Mouse (Mus musculus) lung, postnatal 0 days (tissue): ENCODE data around the gene Rubcnl. TPM values are rescaled to one million over a fixed set of nuclear protein-coding genes. Genes with fewer than 3 reads are reported as not detected.

Source experiments
- ATAC-seq: fragments of 200-750 bp; cut with Nextera tagmentation; 2 replicates; pipeline ENCODE4 v1.8.0; 2017; ENCODE audit warnings: moderate library complexity
- DNase-seq: peaks from one replicate; pipeline ENCODE4 v3.0.0-alpha.2; 2016; ENCODE audit warnings: low spot score
- H3K27ac ChIP-seq: fragments of 300-500 bp; sonication (generic); 2 replicates; pipeline ENCODE4 v1.5.1; 2014; ENCODE audit warnings: antibody characterized with exemption, mild to moderate bottlenecking, low read length, mixed read lengths
- H3K27me3 ChIP-seq: fragments of 300-500 bp; sonication (generic); replicated peaks from 2 replicates; pipeline ENCODE4 v1.6.1; 2014; ENCODE audit warnings: low read length, mixed read lengths; ENCODE audit not compliant: insufficient read depth
- H3K36me3 ChIP-seq: fragments of 300-500 bp; sonication (generic); 2 replicates; pipeline ENCODE4 v1.6.1; 2014; ENCODE audit warnings: low read length, mixed read lengths; ENCODE audit not compliant: insufficient read depth
- H3K4me1 ChIP-seq: fragments of 300-500 bp; sonication (generic); 2 replicates; pipeline ENCODE4 v1.6.1; 2014; ENCODE audit warnings: antibody characterized with exemption, low read depth, low read length, mixed read lengths; ENCODE audit not compliant: insufficient read depth
- H3K4me2 ChIP-seq: fragments of 300-500 bp; sonication (generic); replicated peaks from 2 replicates; pipeline ENCODE4 v1.6.1; 2014; ENCODE audit warnings: low read depth, mild to moderate bottlenecking, low read length, moderate library complexity, mixed read lengths
- H3K4me3 ChIP-seq: fragments of 300-500 bp; sonication (generic); 2 replicates; pipeline ENCODE4 v1.5.1; 2014; ENCODE audit warnings: low read depth, low read length
- H3K9ac ChIP-seq: fragments of 300-500 bp; sonication (generic); replicated peaks from 2 replicates; pipeline ENCODE4 v1.6.1; 2014; ENCODE audit warnings: low read depth, mild to moderate bottlenecking
- H3K9me3 ChIP-seq: fragments of 300-500 bp; sonication (generic); 2 replicates; pipeline ENCODE4 v1.6.1; 2016; ENCODE audit warnings: low read length, mixed read lengths
- CTCF ChIP-seq: IDR thresholded peaks from 2 replicates; pipeline ENCODE4 v1.5.1; 2016; ENCODE audit warnings: antibody characterized with exemption, mild to moderate bottlenecking
- EP300 ChIP-seq: IDR thresholded peaks from 2 replicates; pipeline ENCODE4 v1.6.1; 2016; ENCODE audit warnings: antibody characterized with exemption, mild to moderate bottlenecking, control low read depth
- WGBS: fragments of 180-500 bp; shearing (Covaris S2); extraction: QIAGEN DNeasy Blood & Tissue Kit; methylation state at CpG from one replicate; pipeline ENCODE4 v1.1.7; 2014; 5-methylcytosine and 5-hydroxymethylcytosine counted together
- polyA plus RNA-seq: library from polyadenylated mRNA; unstranded; fragments of >200 nt; fragmentation: Nextera tagmentation; extraction: Ambion mirVana; gene quantifications from 2 replicates; pipeline ENCODE4 v1.2.1, GENCODE M21; 2015

Rubcnl gene
- polyA plus RNA-seq, 1 experiment from 2014 or later, result 0.27 TPM

- TF ChIP-seq CTCF (no peak), EP300 (no peak)
- Histone ChIP-seq H3K9me3 (no peaks in the 10 kb centered on the region), H3K36me3 (no peaks in the 10 kb centered on the region), H3K9ac (no peak overlapping the region), H3K27me3 (no peaks in the 10 kb centered on the region), H3K4me2 (no peak overlapping the region), H3K4me1 (no peaks in the 10 kb centered on the region), H3K4me3 (no peak overlapping the region), H3K27ac (no peak overlapping the region)
- no peak for ATAC-seq
- DNase-seq, result no peak
- WGBS, result 95% methylated on average over 8 of the region's 8 CpGs
Observed at GRCm38 (mm10) chr14:75063936-75064335, 48.1 kb downstream of the Rubcnl start.

- H3K9me3 ChIP-seq, result no peaks in the 10 kb centered on the region
- H3K4me3 ChIP-seq, result no peak overlapping the region
- H3K4me1 ChIP-seq, result no peaks in the 10 kb centered on the region
- no peaks in the 10 kb centered on the region for H3K27me3 ChIP-seq
- TF ChIP-seq EP300 (no peak), CTCF (no peak)
- peak; percentile 25 for DNase-seq
- WGBS, result 76% methylated on average over 7 of the region's 7 CpGs
- no peak overlapping the region for H3K4me2 ChIP-seq
- no peak overlapping the region for H3K9ac ChIP-seq
- H3K27ac ChIP-seq, result no peak overlapping the region
- peak; percentile 35 for ATAC-seq
- no peaks in the 10 kb centered on the region for H3K36me3 ChIP-seq
Observed at GRCm38 (mm10) chr14:75064520-75064919, 48.7 kb downstream of the Rubcnl start.

- H3K4me3 ChIP-seq, result no peak overlapping the region
- no peak overlapping the region for H3K27ac ChIP-seq
- H3K4me2 ChIP-seq, result no peak overlapping the region
- H3K27me3 ChIP-seq, result no peaks in the 10 kb centered on the region
- peak; percentile 11 for DNase-seq
- no peaks in the 10 kb centered on the region for H3K9me3 ChIP-seq
- no peak for ATAC-seq
- H3K4me1 ChIP-seq, result no peaks in the 10 kb centered on the region
- no peak for TF ChIP-seq EP300
- no peak for TF ChIP-seq CTCF
- WGBS, result 88% methylated on average over 5 of the region's 5 CpGs
- H3K36me3 ChIP-seq, result no peaks in the 10 kb centered on the region
- no peak overlapping the region for H3K9ac ChIP-seq
Observed at GRCm38 (mm10) chr14:75065211-75065610, 49.4 kb downstream of the Rubcnl start.

DNA sequence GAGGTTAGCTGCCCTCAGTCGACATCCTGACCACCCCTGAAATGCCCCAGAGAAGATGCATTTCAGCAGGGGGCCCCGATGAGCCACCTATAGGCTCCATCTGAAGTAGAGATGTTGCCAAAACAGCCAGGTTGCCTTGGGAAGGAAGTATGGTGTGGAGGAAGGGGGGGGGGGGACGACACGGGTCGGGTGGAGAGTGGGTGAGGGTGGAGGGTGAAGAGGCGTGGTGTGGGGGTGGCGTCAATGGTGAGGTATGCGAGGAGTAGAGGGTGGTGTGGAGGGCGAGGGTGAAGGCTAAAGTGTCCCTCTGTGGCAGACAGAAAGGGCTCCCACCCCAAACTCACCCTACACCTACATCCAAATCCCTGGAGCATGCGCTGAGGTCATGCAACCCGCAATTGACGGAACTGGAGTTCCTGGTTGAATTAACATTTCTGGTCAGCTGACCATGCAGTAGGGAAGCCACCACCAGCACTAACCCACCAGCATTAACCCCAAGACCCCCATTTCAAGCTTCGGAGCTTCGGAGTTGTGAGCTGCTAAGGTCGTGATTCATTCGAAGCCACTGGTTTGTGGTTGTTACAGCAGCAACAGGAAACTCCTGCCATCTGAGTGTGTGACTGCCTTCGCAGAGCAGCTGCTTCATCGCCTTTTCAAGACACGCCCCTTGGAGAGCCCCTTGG, 52.7 kb downstream of the Rubcnl start:
- 75% methylated on average over 16 of the region's 19 CpGs for WGBS
- Histone ChIP-seq H3K9ac (no peak overlapping the region), H3K4me3 (no peak overlapping the region), H3K27me3 (no peaks in the 10 kb centered on the region), H3K27ac (no peak overlapping the region), H3K36me3 (no peaks in the 10 kb centered on the region), H3K4me2 (no peak overlapping the region), H3K9me3 (no peaks in the 10 kb centered on the region), H3K4me1 (no peaks in the 10 kb centered on the region)
- peak; percentile 38 for ATAC-seq
- TF ChIP-seq CTCF (no peak), EP300 (no peak)
- no peak for DNase-seq

- no peaks in the 10 kb centered on the region for H3K36me3 ChIP-seq
- WGBS, result 44% methylated on average over 7 of the region's 7 CpGs
- no peaks in the 10 kb centered on the region for H3K4me1 ChIP-seq
- H3K27me3 ChIP-seq, result no peaks in the 10 kb centered on the region
- no peaks in the 10 kb centered on the region for H3K9me3 ChIP-seq
- H3K9ac ChIP-seq, result no peak overlapping the region
- no peak overlapping the region for H3K4me3 ChIP-seq
- TF ChIP-seq EP300 (no peak), CTCF (no peak)
- ATAC-seq (no peak), DNase-seq (peak; percentile 26)
- no peak overlapping the region for H3K27ac ChIP-seq
- H3K4me2 ChIP-seq, result no peak overlapping the region
Observed at GRCm38 (mm10) chr14:75069356-75069979, 53.6 kb downstream of the Rubcnl start.

DNA sequence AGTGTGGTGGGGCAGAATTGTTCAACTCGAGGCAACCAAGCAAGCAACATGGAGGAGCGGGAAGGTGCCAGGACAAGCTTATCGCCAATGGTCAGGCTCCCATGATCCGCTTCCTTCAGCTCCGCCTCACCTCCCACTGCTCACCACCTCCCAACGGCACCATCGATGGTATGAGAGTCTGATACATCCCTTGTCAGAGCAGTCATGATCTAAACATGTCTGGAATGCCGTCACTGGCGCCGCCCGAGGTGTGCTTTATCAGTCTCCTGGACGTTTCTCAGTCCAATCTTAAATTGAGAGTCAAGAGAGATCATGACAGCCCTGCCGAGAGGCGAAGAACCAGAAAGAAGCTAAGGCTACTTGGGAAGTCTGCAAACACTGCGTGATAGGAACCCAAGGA, 55.3 kb downstream of the Rubcnl start:
- TF ChIP-seq CTCF, result no peak
- no peak for TF ChIP-seq EP300
- H3K27ac ChIP-seq, result no peak overlapping the region
- H3K9ac ChIP-seq, result no peak overlapping the region
- no peaks in the 10 kb centered on the region for H3K4me1 ChIP-seq
- ATAC-seq (no peak), DNase-seq (no peak)
- no peak overlapping the region for H3K4me3 ChIP-seq
- no peak overlapping the region for H3K4me2 ChIP-seq
- H3K36me3 ChIP-seq, result no peaks in the 10 kb centered on the region
- whole genome bisulfite sequencing, result 73% methylated on average over 15 of the region's 15 CpGs
- H3K9me3 ChIP-seq, result no peaks in the 10 kb centered on the region
- H3K27me3 ChIP-seq, result no peaks in the 10 kb centered on the region
